Mouse (Mus musculus): Measurements from ENCODE around the gene Mfap3. TPM values are rescaled to one million over a fixed set of nuclear protein-coding genes. Genes with fewer than 3 reads are reported as not detected.

Gene Mfap3
- 10 to 100 TPM; 29.6 to 32.5 TPM for total RNA-seq (2023)

DNA sequence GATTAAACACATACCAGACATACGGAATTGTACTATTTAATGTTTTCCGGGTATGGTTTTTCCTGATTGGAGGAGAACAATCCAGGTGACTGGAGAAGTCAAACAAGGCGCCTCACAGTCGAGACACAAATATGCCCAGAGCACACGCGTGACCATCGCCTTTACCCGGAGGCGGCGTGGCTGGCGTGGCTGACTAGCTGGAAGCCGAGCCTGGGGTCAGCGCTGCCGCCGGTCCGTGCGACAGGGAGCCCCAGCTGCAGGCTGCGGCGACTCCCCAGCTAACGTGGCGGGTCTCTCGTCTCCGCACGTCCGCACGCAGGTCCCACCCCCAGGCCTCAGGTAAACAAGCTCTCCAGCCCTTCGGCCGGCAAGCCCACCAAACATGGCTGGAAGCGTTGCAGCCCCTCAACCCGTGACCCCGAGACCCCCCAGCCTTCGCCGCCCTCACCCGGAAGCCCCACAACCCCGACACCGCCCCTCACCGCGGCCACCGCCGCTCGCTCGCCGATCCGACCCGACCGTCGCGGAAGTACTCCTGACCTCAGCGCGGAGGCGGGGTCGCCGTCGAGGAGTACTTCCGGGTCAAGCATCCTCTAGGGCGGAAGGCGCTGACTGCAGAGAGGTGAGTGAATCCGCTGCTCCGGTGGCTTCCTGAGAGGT, at the start of gene Mfap3, which contains the start of gene Fam114a2:
Mfap3 (plus strand) TSS at position 574 of the 660 bp plus-strand sequence.
Fam114a2 (minus strand) TSS at position 527 of the 660 bp plus-strand sequence.

Other genes starting within 250 kb of the Mfap3 start
- 10 to 100 TPM; 57.0 to 58.2 TPM for gene Fam114a2, start within 50 bp of the Mfap3 start, total RNA-seq (2023)
- gene Galnt10, start 126.8 kb downstream of the Mfap3 start, total RNA-seq (2023) = 10 to 100 TPM; 70.3 to 70.7 TPM